Mouse (Mus musculus): Measurements from ENCODE around the gene Hes7. TPM values are rescaled to one million over a fixed set of nuclear protein-coding genes. Genes with fewer than 3 reads are reported as not detected.
A peak's percentile ranks its signal among the peaks of the same experiment; 100 is the strongest.

Gene Hes7
- 0.61 TPM in 1 of 2 replicates, not detected in the other for polyA plus RNA-seq (2015; fragmentation: Nextera tagmentation; extraction: Ambion mirVana)

DNA sequence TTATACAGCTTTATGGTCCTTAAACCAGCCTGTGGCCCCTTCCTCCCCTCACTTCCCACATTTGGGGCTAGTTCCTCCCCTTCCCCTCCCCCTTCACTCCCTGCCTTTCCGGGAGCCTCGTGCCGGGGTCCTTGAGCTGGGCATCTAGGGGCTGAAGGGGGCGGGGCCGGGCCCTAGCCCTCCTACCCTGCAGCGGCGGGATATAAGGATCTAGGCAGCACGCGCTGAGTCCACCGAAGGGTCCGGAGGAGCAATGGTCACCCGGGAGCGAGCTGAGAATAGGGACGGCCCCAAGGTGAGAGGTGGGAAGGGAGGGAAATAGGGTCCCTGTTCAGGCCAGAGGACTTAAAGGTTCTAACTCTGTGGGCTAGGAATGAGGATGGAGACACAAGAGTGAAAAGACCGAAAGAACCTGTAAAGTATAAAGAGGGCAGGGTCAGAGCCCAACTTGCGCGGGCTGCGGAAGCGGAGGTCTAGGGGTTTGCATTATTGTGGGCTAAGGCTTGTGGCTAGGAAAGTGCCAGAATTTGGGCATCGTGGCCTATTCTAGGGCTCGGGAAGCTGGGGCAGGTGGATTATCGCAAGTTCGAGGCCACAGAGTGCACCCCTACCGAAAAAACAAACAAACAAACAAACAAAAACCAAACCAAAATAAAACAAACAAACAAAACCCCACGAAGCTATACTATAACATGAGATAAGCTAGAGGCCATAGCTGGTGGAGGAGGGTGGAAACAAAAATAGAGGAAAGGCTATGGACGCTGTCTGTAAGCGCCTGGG lies at the start of gene Hes7:
Hes7 (plus strand) TSS at position 184 of the 780 bp plus-strand sequence.
- ATAC-seq (ENCODE audit: low read depth) = no peak
- peak within 1 kb of the TSS; percentile 84 for H3K4me3 ChIP-seq
- H3K4me2 ChIP-seq = peak within 1 kb of the TSS; percentile 98
- no peaks in the 10 kb centered on the region for H3K36me3 ChIP-seq
- no peak within 1 kb of the TSS for H3K27ac ChIP-seq (replicated peaks)
- WGBS = 1% methylated on average over 27 of the region's 27 CpGs
- H3K9ac ChIP-seq = peak within 1 kb of the TSS; percentile 80
- peaks cover 46% of the 10 kb centered on the region for H3K4me1 ChIP-seq (replicated peaks)
- peaks cover 36% of the 10 kb centered on the region for H3K27me3 ChIP-seq
- H3K9me3 ChIP-seq = no peaks in the 10 kb centered on the region

DNA sequence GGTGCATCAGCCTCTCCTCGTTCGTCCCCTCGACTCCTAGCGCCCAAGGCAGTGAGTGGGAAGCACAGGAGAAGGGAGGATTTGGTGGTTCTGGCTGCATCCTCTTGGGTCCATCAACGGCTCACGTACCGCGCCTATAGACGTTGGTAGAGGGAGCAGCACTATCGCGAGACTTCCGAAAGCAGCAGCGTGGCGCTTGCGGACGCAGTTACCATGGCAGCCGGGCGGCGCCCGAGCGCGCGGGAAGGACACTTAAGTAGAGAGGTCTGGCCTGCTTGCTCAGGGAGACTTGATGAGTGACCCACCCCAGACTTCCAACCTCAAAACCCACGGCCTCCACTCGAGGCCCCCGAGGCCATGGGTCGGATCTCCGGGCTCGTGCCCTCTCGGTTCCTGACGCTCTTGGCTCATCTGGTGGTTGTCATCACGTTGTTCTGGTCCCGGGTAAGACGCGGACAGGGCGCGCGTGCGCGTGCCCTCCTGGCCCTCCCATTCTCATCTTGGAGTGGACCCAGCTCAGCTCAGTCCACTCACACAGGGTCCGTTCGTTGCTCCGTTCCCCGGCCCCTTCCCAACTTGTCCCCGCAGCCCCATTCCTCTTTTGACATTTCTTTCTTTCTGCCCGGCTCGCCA lies 49.5 kb upstream of the Hes7 start, which contains the start of gene Tmem107:
Tmem107 (plus strand) TSS at position 217 of the 633 bp plus-strand sequence.
- Histone ChIP-seq H3K4me3 (peak within 1 kb of the TSS; percentile 61), H3K9me3 (no peaks in the 10 kb centered on the region), H3K9ac (peak within 1 kb of the TSS; percentile 83), H3K27ac (replicated peaks) (peak within 1 kb of the TSS; percentile 91), H3K36me3 (no peaks in the 10 kb centered on the region), H3K4me2 (peak within 1 kb of the TSS; percentile 72), H3K4me1 (replicated peaks) (peaks cover 52% of the 10 kb centered on the region), H3K27me3 (0 out of 2 replicates have a peak, but pooled peaks cover 1% of the 10 kb centered on the region)
- peak; percentile 82 for ATAC-seq (ENCODE audit: low read depth)
- WGBS = under 1% methylated on average over 47 of the region's 47 CpGs

DNA sequence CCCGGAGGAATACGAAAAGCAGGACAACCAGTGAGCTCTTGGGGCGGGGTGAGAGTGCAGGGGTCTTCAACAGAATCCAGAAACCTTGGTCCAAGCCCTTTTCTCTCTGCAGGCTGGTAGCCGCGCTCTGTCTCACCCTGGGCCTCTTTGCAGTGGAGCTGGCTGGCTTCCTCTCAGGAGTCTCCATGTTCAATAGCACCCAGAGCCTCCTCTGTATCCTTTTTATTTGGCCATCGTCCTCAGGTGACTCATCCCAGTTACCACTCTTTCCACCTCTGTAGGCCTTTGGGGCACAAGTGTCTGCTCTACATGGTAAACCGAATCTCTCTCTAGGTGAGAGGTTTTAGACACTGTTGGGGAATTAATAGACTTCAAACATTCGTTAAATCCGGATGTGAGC lies 48.9 kb upstream of the Hes7 start:
- Histone ChIP-seq H3K36me3 (no peaks in the 10 kb centered on the region), H3K27ac (replicated peaks) (peak overlapping the region; percentile 91), H3K4me3 (peak overlapping the region; percentile 61), H3K9me3 (no peaks in the 10 kb centered on the region), H3K4me2 (peak overlapping the region; percentile 72), H3K27me3 (no peaks in the 10 kb centered on the region), H3K4me1 (replicated peaks) (peaks cover 49% of the 10 kb centered on the region), H3K9ac (peak overlapping the region; percentile 83)
- WGBS = 23% methylated on average over 9 of the region's 9 CpGs
- no peak for ATAC-seq (ENCODE audit: low read depth)

DNA sequence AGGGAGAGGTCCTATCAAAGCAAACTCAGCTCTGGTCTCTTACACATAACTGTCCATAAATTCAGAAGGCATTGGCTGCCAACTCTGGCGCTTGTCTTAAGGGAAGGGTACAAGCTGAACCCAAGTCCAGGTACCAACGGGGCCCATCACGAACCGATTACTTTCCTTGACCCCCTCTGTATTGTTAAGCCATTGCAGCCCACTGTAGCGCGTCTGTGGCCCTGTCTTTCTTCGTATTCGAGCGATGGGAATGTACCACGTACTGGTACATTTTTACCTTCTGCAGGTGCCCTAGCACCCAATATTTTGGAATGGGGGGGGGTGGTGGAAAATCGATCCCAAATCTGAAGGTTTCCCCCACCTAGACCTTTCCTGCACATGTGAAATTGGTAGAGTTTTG lies 48.0 kb upstream of the Hes7 start:
- WGBS = 85% methylated on average over 11 of the region's 11 CpGs
- ATAC-seq (ENCODE audit: low read depth) = no peak

DNA sequence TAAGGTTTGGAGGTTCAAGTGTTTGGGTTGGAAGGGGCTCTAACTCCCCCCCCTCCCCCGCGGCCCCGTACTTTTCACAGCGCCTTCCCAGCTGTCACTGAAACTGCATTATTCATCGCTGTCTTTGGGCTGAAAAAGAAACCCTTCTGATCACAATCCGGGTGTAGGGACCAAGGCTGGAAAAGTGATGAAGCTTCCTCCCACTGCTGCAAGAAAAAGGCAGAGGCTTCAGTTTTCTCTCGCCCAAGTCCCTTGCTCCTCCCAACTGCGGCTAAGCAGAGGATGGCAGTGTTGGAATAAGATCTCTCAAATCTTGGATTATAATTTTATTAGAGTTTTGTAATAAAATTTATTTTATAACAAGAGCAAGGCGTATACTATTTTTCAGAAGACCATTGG lies 47.5 kb upstream of the Hes7 start:
- ATAC-seq (ENCODE audit: low read depth) = peak; percentile 24; the same call in 1 of the 2 replicates
- H3K4me2 ChIP-seq = peak overlapping the region; percentile 72
- no peaks in the 10 kb centered on the region for H3K27me3 ChIP-seq
- peak overlapping the region; percentile 91 for H3K27ac ChIP-seq (replicated peaks)
- H3K4me3 ChIP-seq = peak overlapping the region; percentile 34
- H3K9me3 ChIP-seq = no peaks in the 10 kb centered on the region
- WGBS = 9% methylated on average over 9 of the region's 9 CpGs
- H3K9ac ChIP-seq = peak overlapping the region; percentile 74
- peaks cover 44% of the 10 kb centered on the region for H3K4me1 ChIP-seq (replicated peaks)
- no peaks in the 10 kb centered on the region for H3K36me3 ChIP-seq

More for the DNA sequence above, 48.0 kb upstream of the Hes7 start:
- no peaks in the 10 kb centered on the region for H3K36me3 ChIP-seq
- no peaks in the 10 kb centered on the region for H3K27me3 ChIP-seq
- H3K4me3 ChIP-seq = peak overlapping the region; percentile 34
- no peaks in the 10 kb centered on the region for H3K9me3 ChIP-seq
- peak overlapping the region; percentile 74 for H3K9ac ChIP-seq
- peak overlapping the region; percentile 72 for H3K4me2 ChIP-seq
- peak overlapping the region; percentile 91 for H3K27ac ChIP-seq (replicated peaks)
- peaks cover 44% of the 10 kb centered on the region for H3K4me1 ChIP-seq (replicated peaks)

DNA sequence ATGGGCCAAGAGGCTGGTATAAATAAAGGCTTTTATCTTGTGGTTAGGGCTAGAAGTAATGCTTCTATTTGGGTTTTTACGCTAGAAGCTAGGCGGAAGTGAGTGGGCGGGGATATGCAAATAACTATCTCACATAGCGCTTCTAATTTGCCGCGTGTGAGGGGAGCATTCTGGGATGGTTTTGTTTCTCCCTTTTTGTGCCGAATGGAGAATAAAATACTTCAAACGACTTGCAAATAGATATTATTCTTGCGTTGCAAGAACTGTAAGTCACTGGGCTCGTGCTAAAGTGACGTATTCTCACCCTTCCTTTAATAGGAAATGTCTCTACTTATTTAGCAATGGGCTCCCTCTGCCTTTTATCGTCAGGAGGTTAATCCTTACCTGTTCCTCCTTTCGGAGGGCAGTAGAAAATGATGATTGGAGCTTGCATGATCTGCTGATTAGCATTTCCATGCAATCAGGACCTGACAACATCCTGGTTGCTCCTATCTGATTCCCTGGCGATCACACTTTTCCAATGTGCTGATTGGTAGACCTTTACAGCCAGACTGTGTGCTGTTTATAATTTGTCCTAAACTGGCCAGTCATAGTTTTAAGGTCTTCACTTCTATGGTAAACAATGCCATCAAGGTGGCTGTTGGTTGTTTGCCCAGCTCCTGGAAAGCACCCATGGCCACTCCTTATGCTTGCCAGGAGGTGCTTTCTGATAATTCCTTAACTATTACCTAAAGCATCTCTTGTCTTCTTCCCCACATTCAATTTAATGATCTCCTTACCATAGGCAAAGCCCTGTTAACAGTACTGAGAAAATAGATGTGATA lies 46.9 kb upstream of the Hes7 start:
- H3K4me2 ChIP-seq = peak overlapping the region; percentile 72
- WGBS = 0% methylated on average over 14 of the region's 14 CpGs
- H3K9ac ChIP-seq = peak overlapping the region; percentile 74
- H3K36me3 ChIP-seq = no peaks in the 10 kb centered on the region
- H3K4me3 ChIP-seq = peak overlapping the region; percentile 34
- H3K27ac ChIP-seq (replicated peaks) = peak overlapping the region; percentile 91
- H3K4me1 ChIP-seq (replicated peaks) = peaks cover 44% of the 10 kb centered on the region
- H3K9me3 ChIP-seq = no peaks in the 10 kb centered on the region
- ATAC-seq (ENCODE audit: low read depth) = peak; percentile 79
- H3K27me3 ChIP-seq = no peaks in the 10 kb centered on the region

DNA sequence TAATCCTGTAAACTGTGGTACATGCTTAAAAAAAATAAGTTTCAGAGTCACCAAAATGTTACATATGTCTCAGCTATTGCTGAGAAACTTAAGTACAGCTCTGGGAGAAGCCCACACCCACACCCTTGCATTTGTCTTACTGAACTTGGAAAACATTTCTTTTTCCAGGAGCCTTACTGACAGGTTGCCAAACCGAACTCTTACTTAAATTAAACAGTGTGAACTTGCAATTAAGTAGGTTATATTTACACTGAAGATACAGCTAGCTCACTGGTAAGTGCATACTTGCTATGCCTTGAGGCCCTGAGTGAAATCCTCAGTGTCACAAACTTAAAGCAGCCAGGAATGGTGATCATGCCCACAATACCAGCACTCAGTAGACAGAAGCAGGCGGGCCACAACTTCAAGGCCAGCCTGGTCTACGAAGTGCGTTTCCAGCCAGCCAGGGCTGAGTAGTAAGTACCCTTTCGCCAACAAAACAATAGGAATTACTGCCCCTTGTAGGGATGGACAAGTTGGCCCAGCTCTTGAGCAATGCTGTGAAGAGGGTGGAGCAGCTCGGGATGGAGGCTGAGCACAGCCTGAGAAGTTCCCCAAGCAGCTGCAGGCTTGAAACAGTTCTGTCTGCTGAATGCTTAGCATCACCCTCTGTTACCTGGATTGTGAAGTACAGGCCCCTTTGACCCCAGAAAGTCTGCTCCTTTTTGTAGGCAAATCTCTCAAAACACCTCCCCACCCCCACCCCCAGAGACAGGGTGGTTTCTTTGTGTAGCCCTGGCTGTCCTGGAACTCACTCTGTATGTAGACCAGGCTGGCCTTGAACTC lies 46.0 kb upstream of the Hes7 start:
- ATAC-seq (ENCODE audit: low read depth) = no peak
- Histone ChIP-seq H3K9me3 (no peaks in the 10 kb centered on the region), H3K27ac (replicated peaks) (peak overlapping the region; percentile 91), H3K36me3 (no peaks in the 10 kb centered on the region), H3K4me2 (peak overlapping the region; percentile 72), H3K27me3 (no peaks in the 10 kb centered on the region), H3K9ac (no peak overlapping the region), H3K4me1 (replicated peaks) (peaks cover 44% of the 10 kb centered on the region), H3K4me3 (no peak overlapping the region)
- WGBS = 36% methylated on average over 6 of the region's 6 CpGs

DNA sequence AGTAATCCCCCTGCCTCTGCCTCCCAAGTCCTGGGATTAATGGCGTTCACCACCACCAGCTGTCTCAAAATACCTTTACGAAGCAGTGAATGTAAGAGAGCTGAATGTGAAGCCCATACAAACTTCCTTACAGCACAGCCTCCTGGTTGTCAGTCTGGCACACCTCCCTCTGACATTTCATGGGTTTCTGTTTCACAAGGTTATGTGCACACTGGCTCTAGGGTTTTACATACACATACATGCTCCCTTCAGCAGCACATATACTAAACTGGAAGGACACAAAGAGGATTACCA lies 45.5 kb upstream of the Hes7 start:
- no peaks in the 10 kb centered on the region for H3K36me3 ChIP-seq
- 54% methylated on average over 2 of the region's 2 CpGs for WGBS
- H3K4me1 ChIP-seq (replicated peaks) = peaks cover 43% of the 10 kb centered on the region
- ATAC-seq (ENCODE audit: low read depth) = no peak
- no peak overlapping the region for H3K4me2 ChIP-seq
- no peaks in the 10 kb centered on the region for H3K9me3 ChIP-seq
- no peak overlapping the region for H3K4me3 ChIP-seq
- no peaks in the 10 kb centered on the region for H3K27me3 ChIP-seq
- no peak overlapping the region for H3K9ac ChIP-seq
- peak overlapping the region; percentile 91; the same call in 1 of the 2 replicates for H3K27ac ChIP-seq (replicated peaks)

DNA sequence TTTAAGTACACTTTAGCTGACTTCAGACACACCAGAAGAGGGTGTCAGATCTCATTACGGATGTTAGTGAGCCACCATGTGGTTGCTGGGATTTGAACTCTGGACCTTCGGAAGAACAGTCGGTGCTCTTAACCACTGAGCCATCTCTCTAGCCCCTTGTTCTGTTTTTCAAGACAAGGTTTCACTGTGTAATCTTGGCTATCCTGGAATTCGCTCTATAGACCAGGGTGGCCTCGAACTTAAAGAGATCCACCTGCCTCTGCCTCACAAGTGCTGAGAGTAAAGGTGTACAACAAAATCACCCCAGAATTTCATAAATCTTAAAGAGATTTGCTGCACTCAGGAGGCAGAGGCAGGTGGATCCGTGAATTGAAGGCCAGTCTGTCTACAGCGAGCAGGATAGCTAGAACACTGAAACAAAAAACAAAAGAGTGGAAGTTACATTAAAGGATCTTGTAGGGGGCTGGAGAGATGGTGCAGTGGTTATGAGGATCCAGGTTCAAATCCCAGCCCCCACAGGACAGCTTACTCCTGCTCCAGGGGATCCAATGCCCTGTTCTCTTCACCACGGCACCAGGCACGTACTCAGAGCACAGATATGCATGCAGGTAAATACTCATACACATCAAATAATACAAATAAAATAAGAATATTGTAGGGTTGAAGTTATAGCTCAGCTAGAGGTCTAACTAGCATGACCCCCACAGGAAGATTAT lies 44.3 kb upstream of the Hes7 start:
- no peak overlapping the region for H3K4me3 ChIP-seq
- no peak overlapping the region for H3K27ac ChIP-seq (replicated peaks)
- no peak overlapping the region for H3K9ac ChIP-seq
- H3K27me3 ChIP-seq = no peaks in the 10 kb centered on the region
- 48% methylated on average over 9 of the region's 9 CpGs for WGBS
- H3K9me3 ChIP-seq = no peaks in the 10 kb centered on the region
- ATAC-seq (ENCODE audit: low read depth) = no peak
- H3K4me1 ChIP-seq (replicated peaks) = peaks cover 37% of the 10 kb centered on the region
- H3K36me3 ChIP-seq = no peaks in the 10 kb centered on the region
- H3K4me2 ChIP-seq = no peak overlapping the region

DNA sequence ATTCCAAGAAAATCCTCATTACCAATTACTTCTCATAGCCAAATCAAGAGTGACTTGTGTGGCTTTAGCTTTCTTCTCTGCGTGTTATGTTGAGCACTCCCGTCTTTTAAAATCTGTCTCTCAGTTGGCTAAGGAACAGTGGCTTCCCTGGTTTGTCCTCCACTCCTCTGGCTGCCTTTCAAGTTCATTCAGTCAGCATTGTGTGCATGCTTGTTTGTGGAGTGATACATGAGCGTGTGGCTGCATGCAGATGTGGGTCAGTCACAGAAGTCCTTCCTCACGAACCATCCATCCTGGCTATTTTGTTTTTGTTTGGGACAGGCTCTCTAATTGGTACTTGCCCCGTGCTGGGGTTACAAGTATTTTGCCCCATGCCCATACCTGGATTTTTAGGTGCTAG lies 43.6 kb upstream of the Hes7 start:
- H3K4me3 ChIP-seq = no peak overlapping the region
- H3K4me1 ChIP-seq (replicated peaks) = peaks cover 31% of the 10 kb centered on the region
- no peak overlapping the region for H3K4me2 ChIP-seq
- WGBS = 57% methylated on average over 5 of the region's 5 CpGs
- no peaks in the 10 kb centered on the region for H3K9me3 ChIP-seq
- H3K9ac ChIP-seq = no peak overlapping the region
- no peaks in the 10 kb centered on the region for H3K27me3 ChIP-seq
- H3K27ac ChIP-seq (replicated peaks) = no peak overlapping the region
- ATAC-seq (ENCODE audit: low read depth) = no peak
- no peaks in the 10 kb centered on the region for H3K36me3 ChIP-seq

DNA sequence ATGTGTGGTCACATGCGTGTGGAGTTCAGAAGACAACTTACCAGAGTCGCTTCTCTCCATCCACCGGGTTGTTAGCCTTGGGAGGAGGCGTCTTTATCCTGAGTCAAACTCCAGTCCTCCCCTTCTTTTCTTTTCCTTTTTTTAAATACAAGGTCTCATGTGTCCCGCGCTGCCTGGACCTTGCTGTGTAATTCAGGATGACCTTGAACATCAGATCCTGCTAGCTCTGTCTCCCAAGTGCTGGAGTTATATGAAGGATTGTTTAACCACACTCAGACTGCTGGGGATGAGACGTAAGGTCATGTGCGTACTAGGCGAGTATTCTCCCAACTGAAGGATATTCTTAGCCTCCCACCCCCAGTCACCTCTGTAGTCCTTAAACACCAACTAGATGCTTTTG lies 42.9 kb upstream of the Hes7 start:
- WGBS = 90% methylated on average over 9 of the region's 9 CpGs
- no peak overlapping the region for H3K4me2 ChIP-seq
- H3K27me3 ChIP-seq = no peaks in the 10 kb centered on the region
- no peaks in the 10 kb centered on the region for H3K9me3 ChIP-seq
- no peak overlapping the region for H3K4me3 ChIP-seq
- no peaks in the 10 kb centered on the region for H3K36me3 ChIP-seq
- no peak overlapping the region for H3K9ac ChIP-seq
- peaks cover 23% of the 10 kb centered on the region for H3K4me1 ChIP-seq (replicated peaks)
- ATAC-seq (ENCODE audit: low read depth) = no peak
- no peak overlapping the region for H3K27ac ChIP-seq (replicated peaks)

Data from neural tube, embryonic 13.5 days (tissue).